Mouse (Mus musculus): Measurements from ENCODE around the gene Igsf21.

The Igsf21 gene

GRCm38 (mm10) chr4:139993111-139993755 lies 253.4 kb downstream of the Igsf21 start:
- DNase-seq (ENCODE audit: low read depth, low spot score): no peak

- no peak for DNase-seq (ENCODE audit: low read depth, low spot score)
Observed at GRCm38 (mm10) chr4:139986913-139987312, 259.7 kb downstream of the Igsf21 start.

GRCm38 (mm10) chr4:139978716-139979115 lies 267.9 kb downstream of the Igsf21 start:
- no peak for DNase-seq (ENCODE audit: low read depth, low spot score)

- DNase-seq (ENCODE audit: low read depth, low spot score): no peak
Observed at GRCm38 (mm10) chr4:139977308-139977781, 269.2 kb downstream of the Igsf21 start.

All from c-Kit-negative CD71-positive TER-119-positive erythroid progenitor cells, embryonic 14.5 days (primary cell).